Mouse (Mus musculus) testis, adult 2 months (tissue): Measurements from ENCODE around the gene Cd48. TPM values are rescaled to one million over a fixed set of nuclear protein-coding genes. Genes with fewer than 3 reads are reported as not detected.
"Not testable (repeated sequence)": the region's sequence is repeated elsewhere in the genome, so short reads cannot be mapped to it uniquely, and the experiment has no call there.

Experiments
- H3K27ac ChIP-seq: fragments of 200-500 bp; 2 replicates; pipeline ENCODE4 v1.5.1; 2012; ENCODE audit warnings: low read depth, low read length; ENCODE audit not compliant: control insufficient read depth, insufficient read depth
- H3K27me3 ChIP-seq: fragments of 200-500 bp; 2 replicates; pipeline ENCODE4 v1.6.1; 2012; ENCODE audit warnings: mild to moderate bottlenecking, low read length, moderate library complexity; ENCODE audit not compliant: control insufficient read depth, insufficient read depth
- H3K36me3 ChIP-seq: fragments of 200-500 bp; 2 replicates; pipeline ENCODE4 v1.6.1; 2012; ENCODE audit warnings: mild to moderate bottlenecking, low read length; ENCODE audit not compliant: control insufficient read depth, insufficient read depth
- H3K4me1 ChIP-seq: fragments of 200-500 bp; 2 replicates; pipeline ENCODE4 v1.6.1; 2012; ENCODE audit warnings: low read length; ENCODE audit not compliant: control insufficient read depth, insufficient read depth
- H3K4me3 ChIP-seq: fragments of 200-500 bp; 2 replicates; pipeline ENCODE4 v1.5.1; 2012; ENCODE audit warnings: low read depth, mild to moderate bottlenecking, low read length, moderate library complexity, mixed read lengths; ENCODE audit not compliant: control insufficient read depth
- CTCF ChIP-seq: fragments of 200-500 bp; IDR thresholded peaks from 2 replicates; pipeline ENCODE4 v1.5.1; 2012; ENCODE audit warnings: low read depth, mild to moderate bottlenecking, inconsistent platforms, low read length, moderate library complexity; ENCODE audit not compliant: control insufficient read depth, insufficient read depth, insufficient replicate concordance
- POLR2A ChIP-seq: fragments of 200-500 bp; IDR thresholded peaks from 2 replicates; pipeline ENCODE4 v1.6.1; 2012; ENCODE audit warnings: low read depth, mild to moderate bottlenecking, inconsistent platforms, low read length, moderate library complexity; ENCODE audit not compliant: control insufficient read depth
- polyA plus RNA-seq: library from polyadenylated mRNA; depleted of rRNA; stranded (reverse); fragments of >200 nt; gene quantifications from 2 replicates; pipeline ENCODE4 v1.2.3, GENCODE M21; 2012

The Cd48 gene
- polyA plus RNA-seq, 1 experiment, result 1.9 TPM

GRCm38 (mm10) chr1:171648840-171649239, 33.0 kb upstream of the Cd48 start:
- Histone ChIP-seq H3K4me1 (peaks cover 3% of the 10 kb centered on the region), H3K27ac (no peak overlapping the region), H3K4me3 (no peak overlapping the region), H3K36me3 (no peaks in the 10 kb centered on the region; the same call in 1 of the 2 replicates), H3K27me3 (no peaks in the 10 kb centered on the region)
- TF ChIP-seq CTCF (no peak), POLR2A (no peak)

GRCm38 (mm10) chr1:171652734-171653133, 29.1 kb upstream of the Cd48 start, which contains the start of gene Slamf7:
TSS of gene Slamf7 (minus strand) at chr1:171653035.
- H3K27me3 ChIP-seq, result no peaks in the 10 kb centered on the region
- H3K4me3 ChIP-seq, result peak within 1 kb of the TSS; percentile 76
- H3K4me1 ChIP-seq, result peaks cover 3% of the 10 kb centered on the region
- peak within 1 kb of the TSS; percentile 69; the same call in 1 of the 2 replicates for H3K27ac ChIP-seq
- no peaks in the 10 kb centered on the region; the same call in 1 of the 2 replicates for H3K36me3 ChIP-seq
- TF ChIP-seq CTCF (no peak), POLR2A (no peak; the same call in 1 of the 2 replicates)

- Histone ChIP-seq H3K27me3 (no peaks in the 10 kb centered on the region), H3K4me3 (no peak overlapping the region), H3K27ac (no peak overlapping the region), H3K4me1 (no peaks in the 10 kb centered on the region), H3K36me3 (no peaks in the 10 kb centered on the region)
- TF ChIP-seq CTCF (no peak), POLR2A (no peak)
Observed at GRCm38 (mm10) chr1:171658561-171658991, 23.2 kb upstream of the Cd48 start.

- H3K27ac ChIP-seq, result no peak overlapping the region
- TF ChIP-seq CTCF (no peak), POLR2A (no peak)
Observed at GRCm38 (mm10) chr1:171660423-171660822, 21.4 kb upstream of the Cd48 start.

GRCm38 (mm10) chr1:171661482-171661881, 20.3 kb upstream of the Cd48 start:
- Histone ChIP-seq H3K4me1 (no peaks in the 10 kb centered on the region), H3K27ac (no peak overlapping the region), H3K27me3 (no peaks in the 10 kb centered on the region), H3K36me3 (no peaks in the 10 kb centered on the region), H3K4me3 (no peak overlapping the region)
- TF ChIP-seq CTCF, result no peak
- no peak for TF ChIP-seq POLR2A

More at GRCm38 (mm10) chr1:171660423-171660822, 21.4 kb upstream of the Cd48 start:
- Histone ChIP-seq H3K4me3 (no peak overlapping the region), H3K4me1 (no peaks in the 10 kb centered on the region), H3K27me3 (no peaks in the 10 kb centered on the region), H3K36me3 (no peaks in the 10 kb centered on the region)

GRCm38 (mm10) chr1:171663757-171664156, 18.1 kb upstream of the Cd48 start:
- Histone ChIP-seq H3K27me3 (no peaks in the 10 kb centered on the region), H3K4me1 (no peaks in the 10 kb centered on the region), H3K4me3 (no peak overlapping the region), H3K27ac (no peak overlapping the region), H3K36me3 (no peaks in the 10 kb centered on the region)
- TF ChIP-seq CTCF (no peak), POLR2A (no peak)

GRCm38 (mm10) chr1:171666350-171666749, 15.5 kb upstream of the Cd48 start:
- TF ChIP-seq POLR2A (no peak), CTCF (no peak)

GRCm38 (mm10) chr1:171667160-171667559, 14.6 kb upstream of the Cd48 start:
- TF ChIP-seq POLR2A (no peak), CTCF (no peak)

More at GRCm38 (mm10) chr1:171666350-171666749, 15.5 kb upstream of the Cd48 start:
- no peaks in the 10 kb centered on the region for H3K27me3 ChIP-seq
- no peak overlapping the region for H3K4me3 ChIP-seq
- no peak overlapping the region for H3K27ac ChIP-seq
- no peaks in the 10 kb centered on the region for H3K4me1 ChIP-seq
- H3K36me3 ChIP-seq, result no peaks in the 10 kb centered on the region

GRCm38 (mm10) chr1:171672451-171672850, 9.4 kb upstream of the Cd48 start:
- H3K4me1 ChIP-seq, H3K27ac ChIP-seq, H3K4me3 ChIP-seq, H3K27me3 ChIP-seq, H3K36me3 ChIP-seq: not testable (repeated sequence)

More at GRCm38 (mm10) chr1:171667160-171667559, 14.6 kb upstream of the Cd48 start:
- Histone ChIP-seq H3K27me3 (no peaks in the 10 kb centered on the region), H3K36me3 (no peaks in the 10 kb centered on the region), H3K4me3 (no peak overlapping the region), H3K4me1 (no peaks in the 10 kb centered on the region), H3K27ac (no peak overlapping the region)
